Mouse (Mus musculus): ENCODE data around the gene Capzb.

DNA sequence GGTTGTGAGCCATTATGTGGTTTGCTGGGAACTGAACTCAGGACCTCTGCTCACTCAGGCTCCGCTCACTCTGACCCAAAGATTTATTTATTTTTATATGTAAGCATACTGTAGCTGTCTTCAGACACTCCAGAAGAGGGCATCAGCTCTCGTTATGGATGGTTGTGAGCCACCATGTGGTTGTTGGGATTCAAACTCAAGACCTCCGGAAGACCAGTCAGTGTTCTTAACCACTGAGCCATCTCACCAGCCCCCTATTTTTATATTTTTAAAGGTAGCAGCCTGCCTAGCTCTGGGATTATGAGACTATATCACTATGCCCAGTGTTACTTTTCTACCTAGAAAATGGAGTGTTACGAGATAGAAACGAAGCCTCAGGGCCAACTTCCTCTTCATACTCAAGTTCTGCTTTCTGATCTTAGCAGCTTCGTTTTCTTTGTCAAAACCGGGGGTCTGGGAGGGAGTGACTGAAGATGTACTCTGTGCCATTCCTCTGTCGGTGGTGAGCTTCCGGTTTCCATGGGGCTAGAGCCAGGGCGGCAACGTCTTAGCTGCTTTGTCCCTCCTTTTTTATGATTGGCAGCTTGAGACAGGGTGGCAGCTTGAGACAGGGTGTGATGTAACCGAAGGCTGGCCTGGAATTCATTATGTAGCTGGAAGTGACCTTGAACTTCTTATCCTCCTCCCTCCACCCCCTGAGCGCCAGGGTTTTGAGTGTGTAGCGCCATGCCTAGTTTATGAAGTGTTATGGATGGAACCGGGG, 23.5 kb upstream of the Capzb start:
- TF ChIP-seq EP300 (IDR thresholded peaks at IDR 0.05) (no peak), CTCF (IDR thresholded peaks at IDR 0.05) (peak; percentile 44)

All from lung, postnatal 0 days (tissue).